Mouse (Mus musculus): ENCODE results near the gene Asb14.

- TF ChIP-seq POLR2A (IDR thresholded peaks at IDR 0.05; ENCODE audit: low read depth, low read length) = no peak
- no peak for TF ChIP-seq CTCF (conservative IDR thresholded peaks at IDR 0.05; ENCODE audit: insufficient read depth, insufficient read length, low read depth, low read length)
Observed at GRCm38 (mm10) chr14:26859024-26859423, 35.3 kb upstream of the Asb14 start.

All from kidney, adult 2 months (tissue).